Mouse (Mus musculus): ENCODE results near the gene Fam163b. TPM values are rescaled to one million over a fixed set of nuclear protein-coding genes. Genes with fewer than 3 reads are reported as not detected.
A peak's percentile ranks its signal among the peaks of the same experiment; 100 is the strongest.

The Fam163b gene
- polyA plus RNA-seq, 1 experiment from 2014 or later = 0.10 TPM

- Histone ChIP-seq H3K27ac (ENCODE audit: low read depth, low read length) (no peak overlapping the region), H3K4me2 (replicated peaks; ENCODE audit: low read depth) (no peak overlapping the region), H3K36me3 (ENCODE audit: control insufficient read depth, insufficient read depth) (no peaks in the 10 kb centered on the region), H3K9ac (ENCODE audit: low read depth, low read length) (no peak overlapping the region), H3K27me3 (replicated peaks; ENCODE audit: control insufficient read depth, insufficient read depth, low read length) (no peaks in the 10 kb centered on the region), H3K4me3 (ENCODE audit: low read depth, low read length) (no peak overlapping the region), H3K4me1 (replicated peaks; ENCODE audit: control insufficient read depth, insufficient read depth, low read length) (no peaks in the 10 kb centered on the region), H3K9me3 (ENCODE audit: control insufficient read depth) (no peaks in the 10 kb centered on the region)
- peak; percentile 87 for TF ChIP-seq CTCF (IDR thresholded peaks at IDR 0.05; ENCODE audit: low read depth)
- WGBS = 25% methylated on average over 10 of the region's 10 CpGs
- ATAC-seq = no peak
Measured at GRCm38 (mm10) chr2:27125979-27126378, 16.3 kb downstream of the Fam163b start.

- peak; percentile 33; the same call in 1 of the 2 replicates for TF ChIP-seq CTCF (IDR thresholded peaks at IDR 0.05; ENCODE audit: low read depth)
- Histone ChIP-seq H3K36me3 (ENCODE audit: control insufficient read depth, insufficient read depth) (no peaks in the 10 kb centered on the region), H3K9me3 (ENCODE audit: control insufficient read depth) (no peaks in the 10 kb centered on the region), H3K4me1 (replicated peaks; ENCODE audit: control insufficient read depth, insufficient read depth, low read length) (no peaks in the 10 kb centered on the region), H3K9ac (ENCODE audit: low read depth, low read length) (no peak overlapping the region), H3K27ac (ENCODE audit: low read depth, low read length) (no peak overlapping the region), H3K4me2 (replicated peaks; ENCODE audit: low read depth) (no peak overlapping the region), H3K27me3 (replicated peaks; ENCODE audit: control insufficient read depth, insufficient read depth, low read length) (no peaks in the 10 kb centered on the region), H3K4me3 (ENCODE audit: low read depth, low read length) (no peak overlapping the region)
- no peak for ATAC-seq
- WGBS = 87% methylated on average over 4 of the region's 4 CpGs
Measured at GRCm38 (mm10) chr2:27123121-27123520, 19.2 kb downstream of the Fam163b start.

- no peak for ATAC-seq
- H3K27ac ChIP-seq (ENCODE audit: low read depth, low read length) = no peak overlapping the region
- H3K27me3 ChIP-seq (replicated peaks; ENCODE audit: control insufficient read depth, insufficient read depth, low read length) = no peaks in the 10 kb centered on the region
- no peak for TF ChIP-seq CTCF (IDR thresholded peaks at IDR 0.05; ENCODE audit: low read depth)
- WGBS = 69% methylated on average over 9 of the region's 9 CpGs
- no peaks in the 10 kb centered on the region for H3K4me1 ChIP-seq (replicated peaks; ENCODE audit: control insufficient read depth, insufficient read depth, low read length)
- H3K4me2 ChIP-seq (replicated peaks; ENCODE audit: low read depth) = no peak overlapping the region
- H3K9ac ChIP-seq (ENCODE audit: low read depth, low read length) = no peak overlapping the region
- H3K9me3 ChIP-seq (ENCODE audit: control insufficient read depth) = no peaks in the 10 kb centered on the region
- no peak overlapping the region for H3K4me3 ChIP-seq (ENCODE audit: low read depth, low read length)
- no peaks in the 10 kb centered on the region for H3K36me3 ChIP-seq (ENCODE audit: control insufficient read depth, insufficient read depth)
Measured at GRCm38 (mm10) chr2:27122578-27122977, 19.7 kb downstream of the Fam163b start.

- H3K9ac ChIP-seq (ENCODE audit: low read depth, low read length) = no peak overlapping the region
- no peaks in the 10 kb centered on the region for H3K4me1 ChIP-seq (replicated peaks; ENCODE audit: control insufficient read depth, insufficient read depth, low read length)
- no peak overlapping the region for H3K4me3 ChIP-seq (ENCODE audit: low read depth, low read length)
- H3K4me2 ChIP-seq (replicated peaks; ENCODE audit: low read depth) = no peak overlapping the region
- H3K27me3 ChIP-seq (replicated peaks; ENCODE audit: control insufficient read depth, insufficient read depth, low read length) = no peaks in the 10 kb centered on the region
- WGBS = 14% methylated on average over 9 of the region's 9 CpGs
- H3K36me3 ChIP-seq (ENCODE audit: control insufficient read depth, insufficient read depth) = no peaks in the 10 kb centered on the region
- no peak for ATAC-seq
- H3K27ac ChIP-seq (ENCODE audit: low read depth, low read length) = no peak overlapping the region
- TF ChIP-seq CTCF (IDR thresholded peaks at IDR 0.05; ENCODE audit: low read depth) = no peak
- H3K9me3 ChIP-seq (ENCODE audit: control insufficient read depth) = no peaks in the 10 kb centered on the region
Measured at GRCm38 (mm10) chr2:27121626-27122355, 20.5 kb downstream of the Fam163b start.

GRCm38 (mm10) chr2:27120241-27120641 is 22.1 kb downstream of the Fam163b start:
- no peak overlapping the region for H3K9ac ChIP-seq (ENCODE audit: low read depth, low read length)
- H3K4me3 ChIP-seq (ENCODE audit: low read depth, low read length) = no peak overlapping the region
- TF ChIP-seq CTCF (IDR thresholded peaks at IDR 0.05; ENCODE audit: low read depth) = no peak
- WGBS = 68% methylated on average over 8 of the region's 8 CpGs
- no peak overlapping the region for H3K4me2 ChIP-seq (replicated peaks; ENCODE audit: low read depth)
- no peak overlapping the region for H3K27ac ChIP-seq (ENCODE audit: low read depth, low read length)
- no peaks in the 10 kb centered on the region for H3K36me3 ChIP-seq (ENCODE audit: control insufficient read depth, insufficient read depth)
- H3K9me3 ChIP-seq (ENCODE audit: control insufficient read depth) = no peaks in the 10 kb centered on the region
- no peaks in the 10 kb centered on the region for H3K27me3 ChIP-seq (replicated peaks; ENCODE audit: control insufficient read depth, insufficient read depth, low read length)
- ATAC-seq = no peak
- H3K4me1 ChIP-seq (replicated peaks; ENCODE audit: control insufficient read depth, insufficient read depth, low read length) = no peaks in the 10 kb centered on the region

- Histone ChIP-seq H3K4me3 (ENCODE audit: low read depth, low read length) (no peak overlapping the region), H3K27me3 (replicated peaks; ENCODE audit: control insufficient read depth, insufficient read depth, low read length) (no peaks in the 10 kb centered on the region), H3K9ac (ENCODE audit: low read depth, low read length) (no peak overlapping the region), H3K4me2 (replicated peaks; ENCODE audit: low read depth) (no peak overlapping the region), H3K9me3 (ENCODE audit: control insufficient read depth) (no peaks in the 10 kb centered on the region), H3K27ac (ENCODE audit: low read depth, low read length) (no peak overlapping the region), H3K36me3 (ENCODE audit: control insufficient read depth, insufficient read depth) (no peaks in the 10 kb centered on the region), H3K4me1 (replicated peaks; ENCODE audit: control insufficient read depth, insufficient read depth, low read length) (no peaks in the 10 kb centered on the region)
- ATAC-seq = no peak
- WGBS = 78% methylated on average over 2 of the region's 2 CpGs
- TF ChIP-seq CTCF (IDR thresholded peaks at IDR 0.05; ENCODE audit: low read depth) = no peak
Measured at GRCm38 (mm10) chr2:27119766-27120165, 22.5 kb downstream of the Fam163b start.

Measured in intestine, postnatal 0 days (tissue).